In the genomic region with DNA sequence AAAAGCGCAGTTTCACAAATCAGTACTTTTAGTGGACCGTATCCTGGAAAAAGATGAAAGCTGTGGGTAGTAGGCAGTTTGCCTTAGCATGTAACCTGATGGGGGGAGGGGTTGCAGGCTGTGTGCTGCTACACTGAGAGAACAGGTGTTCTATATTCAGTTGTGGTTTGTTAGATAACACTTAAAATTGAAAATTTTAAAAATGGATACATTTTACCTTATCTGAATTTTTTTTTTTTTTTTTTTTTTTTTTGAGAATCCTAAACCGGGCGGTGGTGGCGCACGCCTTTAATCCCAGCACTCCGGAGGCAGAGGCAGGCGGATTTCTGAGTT, we compare ENCODE assay signal across 8 mouse cellular contexts. TPM values are rescaled to one million over a fixed set of nuclear protein-coding genes. Genes with fewer than 3 reads are reported as not detected.
A peak's percentile ranks its signal among the peaks of the same experiment; 100 is the strongest.
DNase-seq lines count a peak whose midpoint lies in the region; ATAC-seq lines count a peak whose summit lies in the region.

No protein-coding gene starts in this region.

- peak overlapping the region; percentile 66 to 83; a peak in 3 of 4 replicates for H3K27ac ChIP-seq in heart, embryonic 14.5 days (replicated peaks in 1 of 2; ENCODE audit: control insufficient read depth in 1 of 2, insufficient read depth in 1 of 2, low read depth in 2 of 2, low read length in 2 of 2)
- peak overlapping the region; percentile 76; the same call in 1 of the 2 replicates for H3K27ac ChIP-seq in intestine, embryonic 14.5 days (ENCODE audit: low read depth)
- H3K27ac ChIP-seq in neural tube, embryonic 12.5 days: no peak overlapping the region

- 0 out of 4 replicates have a peak, but pooled peaks cover 0 to 4% of the 10 kb centered on the region in 2 experiments for H3K4me1 ChIP-seq in heart, embryonic 14.5 days (ENCODE audit: control insufficient read depth in 2 of 2, insufficient read depth in 2 of 2, low read length in 2 of 2)
- no peaks in the 10 kb centered on the region for H3K4me1 ChIP-seq in intestine, embryonic 14.5 days (replicated peaks; ENCODE audit: control insufficient read depth, insufficient read depth, low read length)
- H3K4me1 ChIP-seq in neural tube, embryonic 12.5 days: peaks cover 5% of the 10 kb centered on the region; the same call in 1 of the 2 replicates

- 81% methylated on average over 8 of the region's 8 CpGs for WGBS in heart, embryonic 14.5 days
- WGBS in intestine, embryonic 14.5 days: 75% methylated on average over 8 of the region's 8 CpGs
- 73% methylated on average over 8 of the region's 8 CpGs for WGBS in neural tube, embryonic 12.5 days

- H3K9me3 ChIP-seq in heart, embryonic 14.5 days (ENCODE audit: control insufficient read depth, low read length): no peaks in the 10 kb centered on the region
- H3K9me3 ChIP-seq in intestine, embryonic 14.5 days (ENCODE audit: control insufficient read depth, low read length): no peaks in the 10 kb centered on the region
- H3K9me3 ChIP-seq in neural tube, embryonic 12.5 days: no peaks in the 10 kb centered on the region

- intact Hi-C loops in left cerebral cortex, postnatal 36 days (cut with DNase I): loop anchor here (5.0 kb wide), 1 partner anchor 135 kb away; a partner anchor contains a TSS

- peak overlapping the region; percentile 67; the same call in 1 of the 2 replicates for H3K9ac ChIP-seq in heart, embryonic 14.5 days (ENCODE audit: low read length)
- H3K9ac ChIP-seq in intestine, embryonic 14.5 days (ENCODE audit: low read length): peak overlapping the region; percentile 63
- no peak overlapping the region for H3K9ac ChIP-seq in neural tube, embryonic 12.5 days

- ATAC-seq in heart, embryonic 14.5 days (ENCODE audit: insufficient number of reproducible peaks, insufficient read depth, low FRiP score, low read depth): no peak
- ATAC-seq in intestine, embryonic 14.5 days (replicated peaks; ENCODE audit: low FRiP score, low TSS enrichment, low read depth): no peak
- peak; percentile 22; the same call in 1 of the 2 replicates for ATAC-seq in neural tube, embryonic 12.5 days (ENCODE audit: low FRiP score, low read depth)

- peak overlapping the region; percentile 51 to 60 for H3K4me3 ChIP-seq in heart, embryonic 14.5 days (ENCODE audit: control insufficient read depth in 1 of 2, insufficient read depth in 1 of 2, low read depth in 1 of 2, low read length in 2 of 2)
- H3K4me3 ChIP-seq in intestine, embryonic 14.5 days (ENCODE audit: low read depth, low read length): peak overlapping the region; percentile 56
- H3K4me3 ChIP-seq in neural tube, embryonic 12.5 days: peak overlapping the region; percentile 52

- H3K4me2 ChIP-seq in heart, embryonic 14.5 days (ENCODE audit: low read length): peak overlapping the region; percentile 74
- H3K4me2 ChIP-seq in intestine, embryonic 14.5 days (ENCODE audit: low read length): peak overlapping the region; percentile 57
- peak overlapping the region; percentile 67 for H3K4me2 ChIP-seq in neural tube, embryonic 12.5 days (replicated peaks)

- peaks cover 40% of the 10 kb centered on the region for H3K36me3 ChIP-seq in heart, embryonic 14.5 days (ENCODE audit: control insufficient read depth, insufficient read depth, low read length)
- peaks cover 23% of the 10 kb centered on the region for H3K36me3 ChIP-seq in intestine, embryonic 14.5 days (ENCODE audit: control insufficient read depth, insufficient read depth, low read length)
- H3K36me3 ChIP-seq in neural tube, embryonic 12.5 days: peaks cover 10% of the 10 kb centered on the region

- DNase-seq in heart, adult 11 months: no peak
- DNase-seq in brain, adult 2 months (ENCODE audit: low read depth, low spot score): peak; percentile 16
- DNase-seq in intestine, embryonic 14.5 days (ENCODE audit: low spot score): no peak
- DNase-seq in ovary, postnatal 36 days (ENCODE audit: low spot score): no peak
- no peak for DNase-seq in left cerebral cortex, postnatal 36 days (ENCODE audit: low spot score in 2 of 2)
- no peak for DNase-seq in cerebellum, postnatal 36 days

- H3K27me3 ChIP-seq in heart, embryonic 14.5 days (ENCODE audit: control insufficient read depth, insufficient read depth, low read length): no peaks in the 10 kb centered on the region
- H3K27me3 ChIP-seq in intestine, embryonic 14.5 days (replicated peaks; ENCODE audit: control insufficient read depth, insufficient read depth, low read length): 0 out of 2 replicates have a peak, but pooled peaks cover 3% of the 10 kb centered on the region
- H3K27me3 ChIP-seq in neural tube, embryonic 12.5 days (replicated peaks): no peaks in the 10 kb centered on the region

RNA-seq across cellular contexts. Expression of a gene that starts 0.8 kb away (rescaled TPM):
- 84.4 and 84.8 TPM in 2 replicates for polyA plus RNA-seq in heart, embryonic 14.5 days (2014; fragmentation: Nextera tagmentation; extraction: Ambion mirVana)
- polyA plus RNA-seq in intestine, embryonic 14.5 days (2014; fragmentation: Nextera tagmentation; extraction: Ambion mirVana): 155 and 169 TPM in 2 replicates
- polyA plus RNA-seq in neural tube, embryonic 12.5 days (2016; fragmentation: Nextera tagmentation; extraction: Ambion mirVana): 112 and 114 TPM in 2 replicates
- 10 to 100 TPM; 52.5 to 54.7 TPM for total RNA-seq in left cerebral cortex, postnatal 36 days (2021)

RNA-seq across cellular contexts. Expression of a gene that starts 0.8 kb away (rescaled TPM):
- 1.1 and 1.5 TPM in 2 replicates for polyA plus RNA-seq in heart, embryonic 14.5 days (2014; fragmentation: Nextera tagmentation; extraction: Ambion mirVana)
- 4.1 and 4.3 TPM in 2 replicates for polyA plus RNA-seq in intestine, embryonic 14.5 days (2014; fragmentation: Nextera tagmentation; extraction: Ambion mirVana)
- polyA plus RNA-seq in neural tube, embryonic 12.5 days (2016; fragmentation: Nextera tagmentation; extraction: Ambion mirVana): 2.4 and 3.1 TPM in 2 replicates
- 1 to 10 TPM; 3.0 to 6.6 TPM for total RNA-seq in left cerebral cortex, postnatal 36 days (2021)

RNA-seq across cellular contexts. Expression of a gene that starts 8.1 kb away (rescaled TPM):
- polyA plus RNA-seq in heart, embryonic 14.5 days (2014; fragmentation: Nextera tagmentation; extraction: Ambion mirVana): 55.5 and 63.7 TPM in 2 replicates
- polyA plus RNA-seq in intestine, embryonic 14.5 days (2014; fragmentation: Nextera tagmentation; extraction: Ambion mirVana): 59.3 and 63.8 TPM in 2 replicates
- 16.9 and 17.6 TPM in 2 replicates for polyA plus RNA-seq in neural tube, embryonic 12.5 days (2016; fragmentation: Nextera tagmentation; extraction: Ambion mirVana)
- 1 to 10 TPM; 5.5 to 7.3 TPM for total RNA-seq in left cerebral cortex, postnatal 36 days (2021)

RNA-seq across cellular contexts. Expression of a gene that starts 26.6 kb away (rescaled TPM):
- polyA plus RNA-seq in heart, embryonic 14.5 days (2014; fragmentation: Nextera tagmentation; extraction: Ambion mirVana): 0.39 and 0.54 TPM in 2 replicates
- 15.1 and 18.0 TPM in 2 replicates for polyA plus RNA-seq in intestine, embryonic 14.5 days (2014; fragmentation: Nextera tagmentation; extraction: Ambion mirVana)
- polyA plus RNA-seq in neural tube, embryonic 12.5 days (2016; fragmentation: Nextera tagmentation; extraction: Ambion mirVana): 46.2 and 67.5 TPM in 2 replicates
- 100 to 1,000 TPM; 131 to 179 TPM for total RNA-seq in left cerebral cortex, postnatal 36 days (2021)

RNA-seq across cellular contexts. Expression of a gene that starts 30.6 kb away (rescaled TPM):
- not detected in 2 replicates for polyA plus RNA-seq in heart, embryonic 14.5 days (2014; fragmentation: Nextera tagmentation; extraction: Ambion mirVana)
- 0.12 TPM in 1 of 2 replicates, not detected in the other for polyA plus RNA-seq in intestine, embryonic 14.5 days (2014; fragmentation: Nextera tagmentation; extraction: Ambion mirVana)
- polyA plus RNA-seq in neural tube, embryonic 12.5 days (2016; fragmentation: Nextera tagmentation; extraction: Ambion mirVana): 0.08 TPM in 1 of 2 replicates, not detected in the other
- not detected for total RNA-seq in left cerebral cortex, postnatal 36 days (2021)
